Mouse (Mus musculus): ENCODE results near the gene Ranbp3l. TPM values are rescaled to one million over a fixed set of nuclear protein-coding genes. Genes with fewer than 3 reads are reported as not detected.

Gene Ranbp3l
- total and polyA plus RNA-seq, 3 experiments = 0.04 TPM; not detected in 2

- no peak overlapping the region for H3K4me3 ChIP-seq
- H3K27ac ChIP-seq = no peak overlapping the region
- intact Hi-C loops (cut with DNase I) = no loop called here
- no peak for DNase-seq
- H3K36me3 ChIP-seq (ENCODE audit: control insufficient read depth, insufficient read depth, low read length) = no peaks in the 10 kb centered on the region
- H3K79me2 ChIP-seq (replicated peaks; ENCODE audit: control insufficient read depth, insufficient read depth, low read length) = no peaks in the 10 kb centered on the region
- H3K4me1 ChIP-seq (ENCODE audit: control insufficient read depth, insufficient read depth, low read length) = no peaks in the 10 kb centered on the region
- H3K9ac ChIP-seq (ENCODE audit: low read depth, low read length) = no peak overlapping the region
- no peaks in the 10 kb centered on the region for H3K27me3 ChIP-seq (ENCODE audit: control insufficient read depth, insufficient read depth, low read length)
- WGBS = 81% methylated on average over 6 of the region's 6 CpGs
- no peak for TF ChIP-seq POLR2A (IDR thresholded peaks at IDR 0.05; ENCODE audit: insufficient read depth, low read depth, low read length)
- TF ChIP-seq EP300 (IDR thresholded peaks at IDR 0.05; ENCODE audit: insufficient read depth, low read depth, low read length) = no peak
- no peak for TF ChIP-seq CTCF (IDR thresholded peaks at IDR 0.05)
These were observed 143.0 kb downstream of the Ranbp3l start for GRCm38 (mm10) chr15:9110526-9111347.

- H3K79me2 ChIP-seq (replicated peaks; ENCODE audit: control insufficient read depth, insufficient read depth, low read length) = no peaks in the 10 kb centered on the region
- DNase-seq = no peak
- intact Hi-C loops (cut with DNase I) = no loop called here
- no peaks in the 10 kb centered on the region for H3K27me3 ChIP-seq (ENCODE audit: control insufficient read depth, insufficient read depth, low read length)
- TF ChIP-seq POLR2A (IDR thresholded peaks at IDR 0.05; ENCODE audit: insufficient read depth, low read depth, low read length) = no peak
- TF ChIP-seq EP300 (IDR thresholded peaks at IDR 0.05; ENCODE audit: insufficient read depth, low read depth, low read length) = no peak
- TF ChIP-seq CTCF (IDR thresholded peaks at IDR 0.05) = no peak
- H3K36me3 ChIP-seq (ENCODE audit: control insufficient read depth, insufficient read depth, low read length) = no peaks in the 10 kb centered on the region
- WGBS = 76% methylated on average over 3 of the region's 3 CpGs
- no peak overlapping the region for H3K9ac ChIP-seq (ENCODE audit: low read depth, low read length)
- H3K4me3 ChIP-seq = no peak overlapping the region
- H3K4me1 ChIP-seq (ENCODE audit: control insufficient read depth, insufficient read depth, low read length) = no peaks in the 10 kb centered on the region
- no peak overlapping the region for H3K27ac ChIP-seq
These were observed 143.9 kb downstream of the Ranbp3l start for GRCm38 (mm10) chr15:9111648-9112047.

GRCm38 (mm10) chr15:9113556-9113955 lies 145.8 kb downstream of the Ranbp3l start:
- 65% methylated on average over 9 of the region's 9 CpGs for WGBS
- DNase-seq = no peak
- no peaks in the 10 kb centered on the region for H3K36me3 ChIP-seq (ENCODE audit: control insufficient read depth, insufficient read depth, low read length)

GRCm38 (mm10) chr15:9114131-9114530 lies 146.4 kb downstream of the Ranbp3l start:
- no peaks in the 10 kb centered on the region for H3K27me3 ChIP-seq (ENCODE audit: control insufficient read depth, insufficient read depth, low read length)
- intact Hi-C loops (cut with DNase I) = no loop called here
- no peak overlapping the region for H3K9ac ChIP-seq (ENCODE audit: low read depth, low read length)
- no peaks in the 10 kb centered on the region for H3K36me3 ChIP-seq (ENCODE audit: control insufficient read depth, insufficient read depth, low read length)
- no peaks in the 10 kb centered on the region for H3K79me2 ChIP-seq (replicated peaks; ENCODE audit: control insufficient read depth, insufficient read depth, low read length)
- H3K27ac ChIP-seq = no peak overlapping the region
- 93% methylated on average over 4 of the region's 4 CpGs for WGBS
- H3K4me3 ChIP-seq = no peak overlapping the region
- TF ChIP-seq POLR2A (IDR thresholded peaks at IDR 0.05; ENCODE audit: insufficient read depth, low read depth, low read length) (no peak), CTCF (IDR thresholded peaks at IDR 0.05) (no peak), EP300 (IDR thresholded peaks at IDR 0.05; ENCODE audit: insufficient read depth, low read depth, low read length) (no peak)
- no peak for DNase-seq
- no peaks in the 10 kb centered on the region for H3K4me1 ChIP-seq (ENCODE audit: control insufficient read depth, insufficient read depth, low read length)

More at GRCm38 (mm10) chr15:9113556-9113955, 145.8 kb downstream of the Ranbp3l start:
- Histone ChIP-seq H3K27ac (no peak overlapping the region), H3K79me2 (replicated peaks; ENCODE audit: control insufficient read depth, insufficient read depth, low read length) (no peaks in the 10 kb centered on the region), H3K4me1 (ENCODE audit: control insufficient read depth, insufficient read depth, low read length) (no peaks in the 10 kb centered on the region), H3K4me3 (no peak overlapping the region), H3K27me3 (ENCODE audit: control insufficient read depth, insufficient read depth, low read length) (no peaks in the 10 kb centered on the region), H3K9ac (ENCODE audit: low read depth, low read length) (no peak overlapping the region)
- TF ChIP-seq POLR2A (IDR thresholded peaks at IDR 0.05; ENCODE audit: insufficient read depth, low read depth, low read length) = no peak
- no peak for TF ChIP-seq CTCF (IDR thresholded peaks at IDR 0.05)
- TF ChIP-seq EP300 (IDR thresholded peaks at IDR 0.05; ENCODE audit: insufficient read depth, low read depth, low read length) = no peak
- intact Hi-C loops (cut with DNase I) = no loop called here

GRCm38 (mm10) chr15:9114599-9114998 lies 146.8 kb downstream of the Ranbp3l start:
- Histone ChIP-seq H3K9ac (ENCODE audit: low read depth, low read length) (no peak overlapping the region), H3K79me2 (replicated peaks; ENCODE audit: control insufficient read depth, insufficient read depth, low read length) (no peaks in the 10 kb centered on the region), H3K36me3 (ENCODE audit: control insufficient read depth, insufficient read depth, low read length) (no peaks in the 10 kb centered on the region), H3K4me1 (ENCODE audit: control insufficient read depth, insufficient read depth, low read length) (no peaks in the 10 kb centered on the region), H3K4me3 (no peak overlapping the region), H3K27ac (no peak overlapping the region), H3K27me3 (ENCODE audit: control insufficient read depth, insufficient read depth, low read length) (no peaks in the 10 kb centered on the region)
- no peak for DNase-seq
- intact Hi-C loops (cut with DNase I) = no loop called here
- no peak for TF ChIP-seq CTCF (IDR thresholded peaks at IDR 0.05)
- no peak for TF ChIP-seq POLR2A (IDR thresholded peaks at IDR 0.05; ENCODE audit: insufficient read depth, low read depth, low read length)
- no peak for TF ChIP-seq EP300 (IDR thresholded peaks at IDR 0.05; ENCODE audit: insufficient read depth, low read depth, low read length)
- 59% methylated on average over 5 of the region's 5 CpGs for WGBS

Other genes with a start within 250 kb of the Ranbp3l start
- 10 to 100 TPM; 61.4 to 74.8 TPM for gene Nadk2, start 103.3 kb downstream of the Ranbp3l start, total RNA-seq (2021)
- gene Nadk2, start 103.3 kb downstream of the Ranbp3l start, polyA plus RNA-seq (2012; rRNA removed) = 20.9 and 47.6 TPM in 2 replicates
- 10 to 100 TPM; 12.4 to 14.0 TPM for gene Lmbrd2, start 172.6 kb downstream of the Ranbp3l start, total RNA-seq (2021)
- 5.5 and 12.2 TPM in 2 replicates for gene Lmbrd2, start 172.6 kb downstream of the Ranbp3l start, polyA plus RNA-seq (2012; rRNA removed)
- gene Skp2, start 187.5 kb downstream of the Ranbp3l start, total RNA-seq (2021) = under 1 TPM; 0.50 to 0.73 TPM
- gene Skp2, start 187.5 kb downstream of the Ranbp3l start, polyA plus RNA-seq (2012; rRNA removed) = 0.57 and 0.70 TPM in 2 replicates

Data from heart, adult 2 months (tissue).